Mouse (Mus musculus): ENCODE results near the gene Slain2.
"Not testable (repeated sequence)": the region's sequence is repeated elsewhere in the genome, so short reads cannot be mapped to it uniquely, and the experiment has no call there.

Gene Slain2

GRCm38 (mm10) chr5:73008230-73008629, 94.1 kb downstream of the Slain2 start:
- CTCF ChIA-PET, result not testable (repeated sequence)

- CTCF ChIA-PET, result not testable (repeated sequence)
Measured at GRCm38 (mm10) chr5:73011806-73012205, 97.7 kb downstream of the Slain2 start.

- CTCF ChIA-PET, result interaction anchor here (0.7 kb wide), 1 partner anchor 69 kb away, joined by 3 read pairs; no protein-coding TSS in a partner anchor
Measured at GRCm38 (mm10) chr5:73012884-73013610, 98.9 kb downstream of the Slain2 start.

- CTCF ChIA-PET, result not testable (repeated sequence)
Measured at GRCm38 (mm10) chr5:73013611-73014287, 99.6 kb downstream of the Slain2 start.

- CTCF ChIA-PET, result no interaction called here
Measured at GRCm38 (mm10) chr5:73014745-73015144, 100.6 kb downstream of the Slain2 start.

- CTCF ChIA-PET, result no interaction called here
Measured at GRCm38 (mm10) chr5:73023801-73024200, 109.7 kb downstream of the Slain2 start.

Measured in spleen, embryonic (tissue).